Mouse (Mus musculus): Measurements from ENCODE around the gene Inpp5f. TPM values are rescaled to one million over a fixed set of nuclear protein-coding genes. Genes with fewer than 3 reads are reported as not detected.
A peak's percentile ranks its signal among the peaks of the same experiment; 100 is the strongest.
"Not testable (repeated sequence)": the region's sequence is repeated elsewhere in the genome, so short reads cannot be mapped to it uniquely, and the experiment has no call there.

Gene Inpp5f
- total RNA-seq, 2 experiments from 2014 or later, result 89.8 to 98.9 TPM

- Histone ChIP-seq H3K27ac (no peak overlapping the region), H3K4me3 (no peak overlapping the region)
- intact Hi-C loops (cut with DNase I), result no loop called here
- no peak for TF ChIP-seq CTCF (IDR thresholded peaks at IDR 0.05)
- DNase-seq (ENCODE audit: extremely low spot score in 1 of 2, low spot score in 2 of 2), result no peak
These were observed 67.4 kb downstream of the Inpp5f start for GRCm38 (mm10) chr7:128678546-128678945.

- intact Hi-C loops (cut with DNase I), result loop anchor here (5.0 kb wide), 1 partner anchor 106 kb away; no protein-coding TSS in a partner anchor
- DNase-seq (ENCODE audit: extremely low spot score in 1 of 2, low spot score in 2 of 2), result peak; percentile 86
- H3K27ac ChIP-seq, result peak overlapping the region; percentile 87
- TF ChIP-seq CTCF (IDR thresholded peaks at IDR 0.05), result no peak
- H3K4me3 ChIP-seq, result peak overlapping the region; percentile 47
These were observed 76.9 kb downstream of the Inpp5f start for GRCm38 (mm10) chr7:128687821-128688564.

- intact Hi-C loops (cut with DNase I), result loop anchor here (5.0 kb wide), 1 partner anchor 107 kb away; no protein-coding TSS in a partner anchor
- H3K27ac ChIP-seq, result peak overlapping the region; percentile 66
- DNase-seq (ENCODE audit: extremely low spot score in 1 of 2, low spot score in 2 of 2), result no peak
- TF ChIP-seq CTCF (IDR thresholded peaks at IDR 0.05), result no peak
- H3K4me3 ChIP-seq, result peak overlapping the region; percentile 47
These were observed 78.2 kb downstream of the Inpp5f start for GRCm38 (mm10) chr7:128689347-128689746.

GRCm38 (mm10) chr7:128690070-128690469 lies 78.9 kb downstream of the Inpp5f start:
- DNase-seq (ENCODE audit: extremely low spot score in 1 of 2, low spot score in 2 of 2), result peak; percentile 89 to 95
- TF ChIP-seq CTCF (IDR thresholded peaks at IDR 0.05), result peak; percentile 100
- intact Hi-C loops (cut with DNase I), result loop anchor here (1.0 to 10.0 kb wide), 5 partner anchors 138 to 453 kb away; partner anchors contain the start of genes 9130023H24Rik, Armc5 and Tial1
- Histone ChIP-seq H3K27ac (peak overlapping the region; percentile 84), H3K4me3 (peak overlapping the region; percentile 41)

- intact Hi-C loops (cut with DNase I), result loop anchor here (1.0 to 10.0 kb wide), 5 partner anchors 138 to 453 kb away; partner anchors contain the start of genes 9130023H24Rik, Armc5 and Tial1
- DNase-seq (ENCODE audit: extremely low spot score in 1 of 2, low spot score in 2 of 2), result peak; percentile 74 to 75
- Histone ChIP-seq H3K27ac (peak overlapping the region; percentile 84), H3K4me3 (peak overlapping the region; percentile 41)
- no peak for TF ChIP-seq CTCF (IDR thresholded peaks at IDR 0.05)
These were observed 79.7 kb downstream of the Inpp5f start for GRCm38 (mm10) chr7:128690796-128691195.

- intact Hi-C loops (cut with DNase I), result loop anchor here (5.0 to 10.0 kb wide), 3 partner anchors 140 to 455 kb away; partner anchors contain the start of genes 9130023H24Rik and Armc5
- DNase-seq (ENCODE audit: extremely low spot score in 1 of 2, low spot score in 2 of 2), result no peak
- Histone ChIP-seq H3K4me3 (no peak overlapping the region), H3K27ac (no peak overlapping the region)
- TF ChIP-seq CTCF (IDR thresholded peaks at IDR 0.05), result no peak
These were observed 81.0 kb downstream of the Inpp5f start for GRCm38 (mm10) chr7:128692163-128692562.

- TF ChIP-seq CTCF (IDR thresholded peaks at IDR 0.05), result no peak
- intact Hi-C loops (cut with DNase I), result loop anchor here (5.0 to 10.0 kb wide), 3 partner anchors 143 to 458 kb away; partner anchors contain the start of genes 9130023H24Rik and Armc5
- DNase-seq (ENCODE audit: extremely low spot score in 1 of 2, low spot score in 2 of 2), result no peak
- no peak overlapping the region for H3K4me3 ChIP-seq
- H3K27ac ChIP-seq, result no peak overlapping the region
These were observed 83.7 kb downstream of the Inpp5f start for GRCm38 (mm10) chr7:128694848-128695247.

GRCm38 (mm10) chr7:128699959-128700358 lies 88.8 kb downstream of the Inpp5f start:
- H3K27ac ChIP-seq; H3K4me3 ChIP-seq; DNase-seq (ENCODE audit: extremely low spot score in 1 of 2, low spot score in 2 of 2): not testable (repeated sequence)
- intact Hi-C loops (cut with DNase I), result loop anchor here (10.0 kb wide), 2 partner anchors 265 to 695 kb away; partner anchors contain the start of gene Trim72

GRCm38 (mm10) chr7:128705735-128706134 lies 94.6 kb downstream of the Inpp5f start:
- peak; percentile 69 to 79 for DNase-seq (ENCODE audit: extremely low spot score in 1 of 2, low spot score in 2 of 2)
- Histone ChIP-seq H3K27ac (no peak overlapping the region), H3K4me3 (no peak overlapping the region)
- peak; percentile 100 for TF ChIP-seq CTCF (IDR thresholded peaks at IDR 0.05)
- intact Hi-C loops (cut with DNase I), result loop anchor here (1.0 to 10.0 kb wide), 5 partner anchors 233 to 701 kb away; partner anchors contain the start of genes Tgfb1i1 and Trim72

- Histone ChIP-seq H3K27ac (no peak overlapping the region), H3K4me3 (no peak overlapping the region)
- intact Hi-C loops (cut with DNase I), result no loop called here
- no peak for DNase-seq (ENCODE audit: extremely low spot score in 1 of 2, low spot score in 2 of 2)
- no peak for TF ChIP-seq CTCF (IDR thresholded peaks at IDR 0.05)
These were observed 106.9 kb downstream of the Inpp5f start for GRCm38 (mm10) chr7:128717991-128718390.

- Histone ChIP-seq H3K4me3 (no peak overlapping the region), H3K27ac (peak overlapping the region; percentile 42; the same call in 1 of the 2 replicates)
- intact Hi-C loops (cut with DNase I), result no loop called here
- DNase-seq (ENCODE audit: extremely low spot score in 1 of 2, low spot score in 2 of 2), result peak; percentile 56 to 73
- TF ChIP-seq CTCF (IDR thresholded peaks at IDR 0.05), result peak; percentile 85
These were observed 113.6 kb downstream of the Inpp5f start for GRCm38 (mm10) chr7:128724761-128725160.

GRCm38 (mm10) chr7:128725189-128725588 lies 114.1 kb downstream of the Inpp5f start:
- Histone ChIP-seq H3K27ac (peak overlapping the region; percentile 42; the same call in 1 of the 2 replicates), H3K4me3 (no peak overlapping the region)
- no peak for TF ChIP-seq CTCF (IDR thresholded peaks at IDR 0.05)
- intact Hi-C loops (cut with DNase I), result no loop called here
- DNase-seq (ENCODE audit: extremely low spot score in 1 of 2, low spot score in 2 of 2), result no peak

Measured in left cerebral cortex, adult 2 months (tissue).